Mouse (Mus musculus) brain, embryonic 14.5 days (tissue): ENCODE measurements at regions not wholly inside any gene's neighbourhood (a gene's known extent, or its start where the extent isn't known, plus 50 kb on each side); places are given as distances from the start of the nearest gene placed in this dataset.

Source experiments
- CTCF ChIP-seq: fragments of 200-500 bp; IDR thresholded peaks from 2 replicates; pipeline ENCODE4 v1.5.1; 2012; ENCODE audit warnings: inconsistent platforms, mild to moderate bottlenecking, moderate library complexity, borderline replicate concordance; ENCODE audit not compliant: insufficient read depth, insufficient read length; ENCODE audit errors: extremely low read depth
- POLR2A ChIP-seq: fragments of 200-500 bp; IDR thresholded peaks from 2 replicates; pipeline ENCODE4 v1.6.1; 2012; ENCODE audit warnings: mild to moderate bottlenecking, inconsistent platforms, borderline replicate concordance; ENCODE audit not compliant: poor library complexity, insufficient read depth, insufficient read length, severe bottlenecking; ENCODE audit errors: extremely low read depth

GRCm38 (mm10) chr10:115708623-115709022 lies 108.0 kb upstream of the Tspan8 start:
- no peak for TF ChIP-seq POLR2A
- no peak for TF ChIP-seq CTCF
